Mouse (Mus musculus): ENCODE results near the gene Cpne1. TPM values are rescaled to one million over a fixed set of nuclear protein-coding genes. Genes with fewer than 3 reads are reported as not detected.
"Not testable (repeated sequence)": the region's sequence is repeated elsewhere in the genome, so short reads cannot be mapped to it uniquely, and the experiment has no call there.

Cpne1 gene
- polyA plus RNA-seq, 1 experiment from 2014 or later, result 22.1 TPM

DNA sequence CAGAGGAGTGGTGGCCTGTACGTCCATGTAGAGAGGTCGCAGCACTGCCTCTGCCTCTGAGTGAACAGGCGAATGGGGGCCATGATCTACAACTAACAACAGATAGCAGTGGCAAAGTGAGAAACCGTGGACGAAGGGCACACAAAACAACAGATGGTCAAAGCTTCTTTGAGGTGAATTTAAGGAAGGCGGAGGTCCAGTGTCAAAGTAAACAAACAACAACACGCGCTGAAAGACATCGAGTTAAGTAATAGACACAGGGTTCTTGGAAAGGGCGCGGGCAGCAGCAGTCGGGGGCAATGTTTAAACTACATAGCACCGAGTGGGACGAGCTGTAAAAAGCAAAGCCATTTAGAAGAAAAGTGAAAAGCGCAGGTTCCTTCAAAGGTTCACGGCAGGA is 31.6 kb upstream of the Cpne1 start:
- H3K27me3 ChIP-seq (ENCODE audit: control insufficient read depth, insufficient read depth, low read length), result no peaks in the 10 kb centered on the region
- H3K4me1 ChIP-seq (ENCODE audit: control insufficient read depth in 2 of 2, insufficient read depth in 2 of 2, low read length in 2 of 2), result peaks cover 0 to 13% of the 10 kb centered on the region in 2 experiments; a peak in 3 of 4 replicates
- H3K9me3 ChIP-seq (ENCODE audit: control insufficient read depth, low read length), result no peaks in the 10 kb centered on the region
- 1% methylated on average over 16 of the region's 16 CpGs for WGBS
- peak overlapping the region; percentile 92 to 95 for H3K27ac ChIP-seq (replicated peaks in 1 of 2; ENCODE audit: control insufficient read depth in 1 of 2, insufficient read depth in 1 of 2, low read depth in 2 of 2, low read length in 2 of 2)
- no peak; the same call in 1 of the 2 replicates for ATAC-seq (ENCODE audit: insufficient number of reproducible peaks, insufficient read depth, low FRiP score, low read depth)
- peak overlapping the region; percentile 85 for H3K9ac ChIP-seq (ENCODE audit: low read length)
- peak overlapping the region; percentile 84 for H3K4me3 ChIP-seq (ENCODE audit: control insufficient read depth in 1 of 2, insufficient read depth in 1 of 2, low read depth in 1 of 2, low read length in 2 of 2)
- peak overlapping the region; percentile 82 for H3K4me2 ChIP-seq (ENCODE audit: low read length)
- peaks cover 45% of the 10 kb centered on the region for H3K36me3 ChIP-seq (ENCODE audit: control insufficient read depth, insufficient read depth, low read length)

DNA sequence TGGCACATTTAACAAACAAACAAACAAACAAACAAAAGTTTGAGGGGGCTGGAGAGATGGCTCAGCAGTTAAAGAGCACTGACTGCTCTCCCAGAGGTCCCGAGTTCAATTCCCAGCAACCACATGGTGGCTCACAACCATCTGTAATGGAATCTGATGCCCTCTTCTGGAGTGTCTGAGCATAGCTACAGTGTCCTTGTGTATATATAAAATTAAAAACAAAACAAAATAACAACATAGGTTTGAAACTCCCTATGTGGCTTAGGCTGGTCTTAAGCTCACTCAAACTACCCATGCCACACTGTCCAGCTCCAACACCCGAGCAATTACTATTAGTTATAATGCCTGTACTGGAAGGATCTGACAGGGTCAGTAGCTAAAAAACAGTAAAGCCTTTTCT is 31.1 kb upstream of the Cpne1 start:
- Histone ChIP-seq H3K9ac (ENCODE audit: low read length) (peak overlapping the region; percentile 85), H3K4me2 (ENCODE audit: low read length) (peak overlapping the region; percentile 82), H3K36me3 (ENCODE audit: control insufficient read depth, insufficient read depth, low read length) (peaks cover 40% of the 10 kb centered on the region), H3K4me1 (ENCODE audit: control insufficient read depth in 2 of 2, insufficient read depth in 2 of 2, low read length in 2 of 2) (peaks cover 0 to 13% of the 10 kb centered on the region in 2 experiments; a peak in 3 of 4 replicates), H3K27ac (replicated peaks in 1 of 2; ENCODE audit: control insufficient read depth in 1 of 2, insufficient read depth in 1 of 2, low read depth in 2 of 2, low read length in 2 of 2) (peak overlapping the region in 1 of 2 experiments; percentile 95; a peak in 1 of 4 replicates), H3K27me3 (ENCODE audit: control insufficient read depth, insufficient read depth, low read length) (no peaks in the 10 kb centered on the region), H3K9me3 (ENCODE audit: control insufficient read depth, low read length) (no peaks in the 10 kb centered on the region), H3K4me3 (ENCODE audit: control insufficient read depth in 1 of 2, insufficient read depth in 1 of 2, low read depth in 1 of 2, low read length in 2 of 2) (peak overlapping the region in 1 of 2 experiments; percentile 84; a peak in 2 of 4 replicates)
- ATAC-seq (ENCODE audit: insufficient number of reproducible peaks, insufficient read depth, low FRiP score, low read depth), result no peak
- 82% methylated on average over 2 of the region's 2 CpGs for WGBS

DNA sequence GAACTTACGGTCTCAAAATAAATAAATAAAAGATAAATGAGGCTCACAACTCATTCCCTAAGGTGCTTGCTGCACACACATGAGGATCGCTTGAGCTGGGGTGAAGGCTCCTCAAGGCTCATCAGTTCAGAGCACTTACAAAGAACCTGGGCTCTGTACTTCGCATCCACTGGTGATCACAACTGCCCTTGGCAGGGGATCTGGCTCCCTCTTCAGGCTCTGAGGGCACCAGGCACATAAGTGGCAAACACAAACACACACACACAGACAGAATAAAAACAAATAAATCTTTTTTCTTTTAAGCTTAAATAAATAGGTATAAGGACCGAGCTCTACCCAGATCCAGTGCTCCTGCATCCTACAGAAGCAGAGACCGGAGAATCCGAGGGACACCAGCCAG is 23.9 kb upstream of the Cpne1 start:
- 87% methylated on average over 6 of the region's 6 CpGs for WGBS
- Histone ChIP-seq H3K4me1 (ENCODE audit: control insufficient read depth in 2 of 2, insufficient read depth in 2 of 2, low read length in 2 of 2) (no peaks in the 10 kb centered on the region), H3K9me3 (ENCODE audit: control insufficient read depth, low read length) (no peaks in the 10 kb centered on the region), H3K36me3 (ENCODE audit: control insufficient read depth, insufficient read depth, low read length) (peaks cover 35% of the 10 kb centered on the region), H3K27ac (replicated peaks in 1 of 2; ENCODE audit: control insufficient read depth in 1 of 2, insufficient read depth in 1 of 2, low read depth in 2 of 2, low read length in 2 of 2) (no peak overlapping the region), H3K27me3 (ENCODE audit: control insufficient read depth, insufficient read depth, low read length) (no peaks in the 10 kb centered on the region), H3K4me3 (ENCODE audit: control insufficient read depth in 1 of 2, insufficient read depth in 1 of 2, low read depth in 1 of 2, low read length in 2 of 2) (no peak overlapping the region), H3K4me2 (ENCODE audit: low read length) (no peak overlapping the region), H3K9ac (ENCODE audit: low read length) (no peak overlapping the region)
- ATAC-seq (ENCODE audit: insufficient number of reproducible peaks, insufficient read depth, low FRiP score, low read depth), result no peak

DNA sequence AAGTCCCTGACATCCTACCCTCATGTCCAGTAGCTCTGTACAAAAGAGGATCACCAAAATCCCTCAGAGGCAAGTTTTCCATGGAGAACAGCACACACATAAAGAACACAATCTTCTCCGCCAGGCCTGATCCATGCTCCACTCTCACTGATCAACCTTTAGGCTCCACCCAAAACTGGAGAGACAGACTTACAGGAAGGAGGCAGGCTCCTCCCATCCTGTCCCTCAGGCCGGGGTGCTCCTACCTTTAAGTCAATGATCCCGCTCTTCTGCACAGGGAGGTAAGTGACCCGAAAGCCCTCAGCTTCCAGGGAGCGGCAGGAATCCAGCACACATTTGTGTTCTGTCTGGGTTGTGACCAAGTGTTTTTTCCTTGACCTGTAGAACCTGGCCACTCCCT is 22.4 kb upstream of the Cpne1 start:
- Histone ChIP-seq H3K4me1 (ENCODE audit: control insufficient read depth in 2 of 2, insufficient read depth in 2 of 2, low read length in 2 of 2) (no peaks in the 10 kb centered on the region), H3K27me3 (ENCODE audit: control insufficient read depth, insufficient read depth, low read length) (no peaks in the 10 kb centered on the region), H3K9ac (ENCODE audit: low read length) (no peak overlapping the region), H3K9me3 (ENCODE audit: control insufficient read depth, low read length) (no peaks in the 10 kb centered on the region), H3K27ac (replicated peaks in 1 of 2; ENCODE audit: control insufficient read depth in 1 of 2, insufficient read depth in 1 of 2, low read depth in 2 of 2, low read length in 2 of 2) (no peak overlapping the region), H3K36me3 (ENCODE audit: control insufficient read depth, insufficient read depth, low read length) (peaks cover 29% of the 10 kb centered on the region), H3K4me3 (ENCODE audit: control insufficient read depth in 1 of 2, insufficient read depth in 1 of 2, low read depth in 1 of 2, low read length in 2 of 2) (no peak overlapping the region), H3K4me2 (ENCODE audit: low read length) (no peak overlapping the region)
- WGBS, result 78% methylated on average over 5 of the region's 5 CpGs
- ATAC-seq (ENCODE audit: insufficient number of reproducible peaks, insufficient read depth, low FRiP score, low read depth), result no peak

DNA sequence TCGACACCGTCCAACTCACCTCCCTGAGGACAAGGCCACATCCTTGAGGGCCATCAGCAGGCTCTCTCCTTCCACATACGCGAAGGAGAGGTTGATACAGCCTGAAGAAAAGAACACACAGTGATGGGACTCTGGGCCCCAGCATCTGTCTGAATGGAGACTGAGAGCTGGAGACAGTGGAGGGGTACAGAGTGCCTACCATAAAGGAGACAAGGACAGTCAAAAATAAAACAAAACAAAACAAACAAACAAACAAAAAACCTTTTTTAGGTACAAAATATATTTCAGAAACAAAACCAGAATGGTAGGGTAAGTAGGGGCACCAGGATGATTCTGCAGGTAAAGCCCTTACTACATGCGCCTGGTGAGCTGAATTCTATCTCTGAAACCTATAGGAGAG is 15.2 kb upstream of the Cpne1 start, which contains the start of gene Gm28036:
Gm28036 (minus strand) TSS at position 101 of the 400 bp plus-strand sequence.
- Histone ChIP-seq H3K4me1 (ENCODE audit: control insufficient read depth in 2 of 2, insufficient read depth in 2 of 2, low read length in 2 of 2) (no peaks in the 10 kb centered on the region), H3K27ac (replicated peaks in 1 of 2; ENCODE audit: control insufficient read depth in 1 of 2, insufficient read depth in 1 of 2, low read depth in 2 of 2, low read length in 2 of 2) (no peak within 1 kb of the TSS), H3K9ac (ENCODE audit: low read length) (no peak within 1 kb of the TSS), H3K9me3 (ENCODE audit: control insufficient read depth, low read length) (no peaks in the 10 kb centered on the region), H3K4me3 (ENCODE audit: control insufficient read depth in 1 of 2, insufficient read depth in 1 of 2, low read depth in 1 of 2, low read length in 2 of 2) (no peak within 1 kb of the TSS), H3K27me3 (ENCODE audit: control insufficient read depth, insufficient read depth, low read length) (no peaks in the 10 kb centered on the region), H3K4me2 (ENCODE audit: low read length) (no peak within 1 kb of the TSS), H3K36me3 (ENCODE audit: control insufficient read depth, insufficient read depth, low read length) (peaks cover 58% of the 10 kb centered on the region)
- 88% methylated on average over 5 of the region's 5 CpGs for WGBS
- ATAC-seq (ENCODE audit: insufficient number of reproducible peaks, insufficient read depth, low FRiP score, low read depth), result no peak

DNA sequence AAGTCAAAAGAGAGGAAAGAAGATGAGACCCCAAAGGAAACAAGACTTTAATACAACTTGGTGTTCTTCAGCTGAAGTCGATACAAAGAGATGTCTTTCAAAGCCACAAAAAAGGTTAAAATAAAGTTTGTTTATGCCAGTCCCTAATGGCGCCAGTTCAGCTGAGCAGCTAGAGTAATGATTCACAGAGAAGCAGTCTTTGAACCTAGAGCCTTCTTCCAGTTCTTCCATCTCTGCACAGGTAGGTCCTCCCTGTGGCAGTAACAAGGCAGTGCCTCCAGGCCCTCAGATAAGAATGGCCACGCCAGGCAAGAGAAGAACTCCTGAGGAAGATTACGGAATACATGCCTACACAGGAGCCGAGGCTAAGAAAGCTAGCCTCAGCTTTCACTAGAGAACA is 12.0 kb upstream of the Cpne1 start:
- no peak overlapping the region for H3K4me3 ChIP-seq (ENCODE audit: control insufficient read depth in 1 of 2, insufficient read depth in 1 of 2, low read depth in 1 of 2, low read length in 2 of 2)
- no peak for ATAC-seq (ENCODE audit: insufficient number of reproducible peaks, insufficient read depth, low FRiP score, low read depth)
- H3K9me3 ChIP-seq (ENCODE audit: control insufficient read depth, low read length), result no peaks in the 10 kb centered on the region
- H3K4me1 ChIP-seq (ENCODE audit: control insufficient read depth in 2 of 2, insufficient read depth in 2 of 2, low read length in 2 of 2), result no peaks in the 10 kb centered on the region
- peaks cover 47% of the 10 kb centered on the region for H3K36me3 ChIP-seq (ENCODE audit: control insufficient read depth, insufficient read depth, low read length)
- no peak overlapping the region for H3K4me2 ChIP-seq (ENCODE audit: low read length)
- no peaks in the 10 kb centered on the region for H3K27me3 ChIP-seq (ENCODE audit: control insufficient read depth, insufficient read depth, low read length)
- 87% methylated on average over 5 of the region's 5 CpGs for WGBS
- no peak overlapping the region for H3K9ac ChIP-seq (ENCODE audit: low read length)
- H3K27ac ChIP-seq (replicated peaks in 1 of 2; ENCODE audit: control insufficient read depth in 1 of 2, insufficient read depth in 1 of 2, low read depth in 2 of 2, low read length in 2 of 2), result no peak overlapping the region

DNA sequence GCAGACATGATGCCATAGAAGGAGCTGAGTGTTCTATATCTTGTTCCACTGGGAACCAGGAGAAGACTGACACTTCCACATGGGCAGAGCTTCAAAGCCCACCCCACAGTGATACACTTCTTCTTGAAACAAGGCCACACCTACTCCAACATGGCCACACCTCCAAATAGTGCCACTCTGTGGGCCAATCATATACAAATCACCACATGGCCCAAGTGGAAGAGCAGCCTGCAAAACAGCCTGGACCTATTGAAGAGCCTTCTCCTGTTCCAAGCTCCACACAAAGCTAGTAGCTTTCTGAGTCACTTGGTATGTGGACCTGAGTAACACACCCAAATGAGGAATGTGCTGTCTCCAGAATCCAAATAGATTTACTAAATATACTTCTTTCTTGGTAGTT is 7.8 kb upstream of the Cpne1 start:
- Histone ChIP-seq H3K27ac (replicated peaks in 1 of 2; ENCODE audit: control insufficient read depth in 1 of 2, insufficient read depth in 1 of 2, low read depth in 2 of 2, low read length in 2 of 2) (no peak overlapping the region), H3K36me3 (ENCODE audit: control insufficient read depth, insufficient read depth, low read length) (peaks cover 15% of the 10 kb centered on the region; the same call in 1 of the 2 replicates), H3K4me1 (ENCODE audit: control insufficient read depth in 2 of 2, insufficient read depth in 2 of 2, low read length in 2 of 2) (no peaks in the 10 kb centered on the region), H3K27me3 (ENCODE audit: control insufficient read depth, insufficient read depth, low read length) (no peaks in the 10 kb centered on the region), H3K4me2 (ENCODE audit: low read length) (no peak overlapping the region), H3K9me3 (ENCODE audit: control insufficient read depth, low read length) (no peaks in the 10 kb centered on the region), H3K4me3 (ENCODE audit: control insufficient read depth in 1 of 2, insufficient read depth in 1 of 2, low read depth in 1 of 2, low read length in 2 of 2) (no peak overlapping the region), H3K9ac (ENCODE audit: low read length) (no peak overlapping the region)
- no peak for ATAC-seq (ENCODE audit: insufficient number of reproducible peaks, insufficient read depth, low FRiP score, low read depth)

DNA sequence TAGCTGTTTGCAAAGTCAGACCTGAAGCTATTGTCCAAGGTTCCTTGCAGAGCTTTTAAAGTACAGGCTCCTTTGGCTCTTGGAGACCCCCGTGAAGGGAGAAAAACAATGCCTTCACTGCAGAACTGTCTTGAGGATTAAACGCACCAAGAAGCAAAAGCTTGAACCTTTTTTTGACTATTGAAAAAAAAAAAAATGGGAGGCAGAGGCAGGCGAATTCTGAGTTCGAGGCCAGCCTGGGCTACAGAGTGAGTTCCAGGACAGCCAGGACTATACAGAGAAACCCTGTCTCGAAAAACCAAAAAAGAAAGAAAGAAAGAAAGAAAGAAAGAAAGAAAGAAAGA is 287 bp upstream of the Cpne1 start:
- Histone ChIP-seq H3K4me3 (ENCODE audit: control insufficient read depth in 1 of 2, insufficient read depth in 1 of 2, low read depth in 1 of 2, low read length in 2 of 2) (peak overlapping the region; percentile 80 to 93), H3K4me1 (ENCODE audit: control insufficient read depth in 2 of 2, insufficient read depth in 2 of 2, low read length in 2 of 2) (peaks cover 2 to 16% of the 10 kb centered on the region in 2 experiments; a peak in 3 of 4 replicates), H3K27ac (replicated peaks in 1 of 2; ENCODE audit: control insufficient read depth in 1 of 2, insufficient read depth in 1 of 2, low read depth in 2 of 2, low read length in 2 of 2) (peak overlapping the region; percentile 66 to 90), H3K4me2 (ENCODE audit: low read length) (peak overlapping the region; percentile 64), H3K9ac (ENCODE audit: low read length) (peak overlapping the region; percentile 93)
- H3K9me3 ChIP-seq (ENCODE audit: control insufficient read depth, low read length); H3K27me3 ChIP-seq (ENCODE audit: control insufficient read depth, insufficient read depth, low read length); ATAC-seq (ENCODE audit: insufficient number of reproducible peaks, insufficient read depth, low FRiP score, low read depth); H3K36me3 ChIP-seq (ENCODE audit: control insufficient read depth, insufficient read depth, low read length): not testable (repeated sequence)
- 21% methylated on average over 5 of the region's 5 CpGs for WGBS

All from heart, embryonic 14.5 days (tissue).